Mouse (Mus musculus) forebrain, embryonic 14.5 days (tissue): Measurements from ENCODE around the gene Rtn4rl1. TPM values are rescaled to one million over a fixed set of nuclear protein-coding genes. Genes with fewer than 3 reads are reported as not detected.
A peak's percentile ranks its signal among the peaks of the same experiment; 100 is the strongest.

ENCODE experiments used
- ATAC-seq: fragments of 200-750 bp; cut with Nextera tagmentation; 2 replicates; pipeline ENCODE4 v1.8.0; 2017; ENCODE audit warnings: mild to moderate bottlenecking, moderate library complexity
- DNase-seq: peaks from one replicate; pipeline ENCODE4 v3.0.0-alpha.2; 2015; ENCODE audit warnings: low spot score
- H3K27ac ChIP-seq: fragments of 300-500 bp; sonication (generic); 2 replicates; pipeline ENCODE4 v1.5.1; 2014; ENCODE audit warnings: low read depth, mild to moderate bottlenecking, control low read depth, low read length, moderate library complexity
- H3K27me3 ChIP-seq: fragments of 300-500 bp; sonication (generic); replicated peaks from 2 replicates; pipeline ENCODE4 v1.6.1; 2014; ENCODE audit warnings: low read length, control low read depth, mixed read lengths; ENCODE audit not compliant: control insufficient read depth, insufficient read depth
- H3K36me3 ChIP-seq: fragments of 300-500 bp; sonication (generic); 2 replicates; pipeline ENCODE4 v1.6.1; 2014; ENCODE audit warnings: low read length, control low read depth; ENCODE audit not compliant: control insufficient read depth, insufficient read depth
- H3K4me1 ChIP-seq: fragments of 300-500 bp; sonication (generic); 2 replicates; pipeline ENCODE4 v1.6.1; 2014; ENCODE audit warnings: antibody characterized with exemption, low read length, control low read depth; ENCODE audit not compliant: control insufficient read depth, insufficient read depth
- H3K4me2 ChIP-seq: fragments of 300-500 bp; sonication (generic); 2 replicates; pipeline ENCODE4 v1.6.1; 2014; ENCODE audit warnings: mild to moderate bottlenecking, control low read depth, low read length
- H3K4me3 ChIP-seq: fragments of 300-500 bp; sonication (generic); 2 replicates; pipeline ENCODE4 v1.5.1; 2014; ENCODE audit warnings: low read depth, low read length, control low read depth
- H3K9ac ChIP-seq: fragments of 300-500 bp; sonication (generic); 2 replicates; pipeline ENCODE4 v1.6.1; 2014; ENCODE audit warnings: mild to moderate bottlenecking, low read length, control low read depth, moderate library complexity
- H3K9me3 ChIP-seq: fragments of 300-500 bp; sonication (generic); replicated peaks from 2 replicates; pipeline ENCODE4 v1.6.1; 2016; ENCODE audit warnings: low read length, control low read depth, mixed read lengths; ENCODE audit not compliant: control insufficient read depth
- WGBS: fragments of 180-500 bp; shearing (Covaris S2); extraction: QIAGEN DNeasy Blood & Tissue Kit; methylation state at CpG from one replicate; pipeline ENCODE4 v1.1.7; 2014; 5-methylcytosine and 5-hydroxymethylcytosine counted together
- polyA plus RNA-seq: library from polyadenylated mRNA; unstranded; fragments of >200 nt; fragmentation: Nextera tagmentation; extraction: Ambion mirVana; gene quantifications from 2 replicates; pipeline ENCODE4 v1.2.1, GENCODE M21; 2014

The Rtn4rl1 gene
- 5.0 and 7.4 TPM in 2 replicates for polyA plus RNA-seq

DNA sequence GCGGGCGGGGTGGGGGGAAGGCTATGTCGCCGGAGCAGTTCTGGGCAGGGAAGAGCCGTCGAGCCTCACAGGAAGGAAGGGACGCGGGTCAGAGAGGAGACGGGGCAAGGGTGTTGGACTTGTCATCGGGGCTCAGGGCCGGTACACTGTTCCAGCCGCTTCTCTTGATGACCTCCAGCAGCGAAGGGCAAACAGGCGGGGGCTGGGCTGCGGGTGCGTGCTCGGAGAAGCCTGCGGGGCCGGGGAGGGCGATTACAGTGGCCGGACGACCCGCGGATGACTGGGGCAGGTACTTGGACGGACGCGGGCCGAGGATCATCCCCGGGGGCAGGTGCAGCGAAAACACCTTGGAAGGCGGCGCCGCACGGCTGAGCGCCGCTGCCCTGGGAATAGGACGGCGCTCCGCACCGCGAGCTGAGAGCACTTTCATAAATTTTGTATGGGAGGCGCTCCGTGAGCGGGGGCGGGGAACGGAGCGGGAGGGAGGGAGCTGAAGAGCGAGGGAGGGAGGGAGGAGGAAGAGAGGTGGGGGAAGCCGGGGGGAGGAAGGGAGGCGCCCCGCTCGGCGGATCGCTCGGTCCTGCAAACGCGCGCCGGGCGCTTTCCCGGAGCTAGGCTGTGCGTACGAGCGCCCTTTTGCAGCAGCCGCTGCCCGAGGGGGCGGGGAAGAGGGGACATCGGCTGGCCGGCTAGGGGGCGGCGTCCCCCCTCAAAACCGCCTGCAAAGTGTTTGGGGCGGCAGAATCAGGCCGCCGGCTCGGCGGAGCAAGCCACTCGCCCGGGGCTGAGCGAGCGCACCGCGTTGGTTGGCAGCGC lies at the start of gene Rtn4rl1:
TSS of gene Rtn4rl1 (plus strand) at position 528 of the 816 bp plus-strand sequence.
- peak within 1 kb of the TSS; percentile 67 for H3K4me2 ChIP-seq
- H3K9me3 ChIP-seq, result no peaks in the 10 kb centered on the region
- peaks cover 26% of the 10 kb centered on the region for H3K4me1 ChIP-seq
- peaks cover 59% of the 10 kb centered on the region for H3K27me3 ChIP-seq
- no peak for ATAC-seq
- H3K9ac ChIP-seq, result peak within 1 kb of the TSS; percentile 59
- 0 out of 2 replicates have a peak within 1 kb of the TSS, but pooled peaks have one; percentile 14 for H3K27ac ChIP-seq
- DNase-seq, result peak; percentile 59
- peak within 1 kb of the TSS; percentile 44 for H3K4me3 ChIP-seq
- WGBS, result under 1% methylated on average over 70 of the region's 84 CpGs
- H3K36me3 ChIP-seq, result no peaks in the 10 kb centered on the region

GRCm38 (mm10) chr11:75145841-75146240 lies 47.7 kb upstream of the Rtn4rl1 start:
- peaks cover 38% of the 10 kb centered on the region for H3K36me3 ChIP-seq
- WGBS, result 91% methylated on average over 2 of the region's 2 CpGs

DNA sequence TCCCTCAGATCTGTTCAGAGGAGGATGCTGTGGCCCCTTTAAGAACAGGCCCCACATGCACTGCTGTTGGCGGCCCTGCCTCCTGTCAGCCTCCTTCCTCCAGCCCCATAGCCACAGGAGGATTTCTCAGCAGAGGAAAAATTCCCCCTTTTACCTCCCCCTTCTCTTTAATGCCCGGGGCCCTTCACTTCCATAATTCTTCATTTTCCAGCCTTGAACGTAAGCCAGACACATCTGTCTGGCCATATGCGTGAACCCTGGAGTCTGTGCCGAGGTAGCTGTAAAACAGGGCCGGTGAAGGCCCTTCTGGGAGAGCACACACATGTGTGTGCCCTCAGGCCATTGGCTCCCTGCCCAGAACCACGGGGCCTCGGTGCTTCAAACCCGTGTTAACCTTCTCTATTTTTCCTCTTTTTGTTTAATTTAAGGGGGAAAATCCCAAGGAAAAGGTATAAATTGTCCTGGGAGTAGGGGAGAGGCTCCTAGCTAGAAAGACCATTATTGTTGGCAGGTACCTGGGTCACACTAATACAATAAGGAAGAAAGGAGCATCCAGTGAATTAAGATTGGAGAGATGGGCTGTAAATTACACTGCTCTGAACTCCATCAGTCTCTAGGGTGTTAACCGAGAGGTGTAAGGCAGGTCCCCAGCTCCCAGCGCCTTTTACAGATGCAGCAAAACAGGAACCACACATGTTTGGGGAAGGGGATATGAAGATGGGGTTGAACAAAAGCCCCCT lies 46.3 kb upstream of the Rtn4rl1 start:
- H3K9ac ChIP-seq, result no peak overlapping the region
- H3K27me3 ChIP-seq, result no peaks in the 10 kb centered on the region
- H3K4me1 ChIP-seq, result peaks cover 7% of the 10 kb centered on the region; the same call in 1 of the 2 replicates
- peaks cover 41% of the 10 kb centered on the region for H3K36me3 ChIP-seq
- 28% methylated on average over 11 of the region's 11 CpGs for WGBS
- H3K27ac ChIP-seq, result peak overlapping the region; percentile 55
- H3K4me2 ChIP-seq, result no peak overlapping the region
- peak; percentile 62 for DNase-seq
- H3K4me3 ChIP-seq, result no peak overlapping the region
- ATAC-seq, result peak; percentile 75
- no peaks in the 10 kb centered on the region for H3K9me3 ChIP-seq

More at GRCm38 (mm10) chr11:75145841-75146240, 47.7 kb upstream of the Rtn4rl1 start:
- Histone ChIP-seq H3K27me3 (no peaks in the 10 kb centered on the region), H3K9me3 (no peaks in the 10 kb centered on the region), H3K4me2 (no peak overlapping the region), H3K4me3 (no peak overlapping the region), H3K27ac (no peak overlapping the region), H3K9ac (no peak overlapping the region), H3K4me1 (peaks cover 7% of the 10 kb centered on the region; the same call in 1 of the 2 replicates)
- ATAC-seq, result no peak
- no peak for DNase-seq

- H3K4me2 ChIP-seq, result no peak overlapping the region
- peaks cover 39% of the 10 kb centered on the region for H3K36me3 ChIP-seq
- H3K27ac ChIP-seq, result peak overlapping the region; percentile 22
- peaks cover 7% of the 10 kb centered on the region; the same call in 1 of the 2 replicates for H3K4me1 ChIP-seq
- H3K27me3 ChIP-seq, result no peaks in the 10 kb centered on the region
- ATAC-seq (peak; percentile 26; the same call in 1 of the 2 replicates), DNase-seq (no peak)
- 60% methylated on average over 3 of the region's 3 CpGs for WGBS
- H3K9ac ChIP-seq, result no peak overlapping the region
- no peaks in the 10 kb centered on the region for H3K9me3 ChIP-seq
- no peak overlapping the region for H3K4me3 ChIP-seq
Measured at GRCm38 (mm10) chr11:75147846-75148168, 45.8 kb upstream of the Rtn4rl1 start.

GRCm38 (mm10) chr11:75148332-75149035 lies 45.1 kb upstream of the Rtn4rl1 start:
- no peak for DNase-seq
- Histone ChIP-seq H3K9me3 (no peaks in the 10 kb centered on the region), H3K27me3 (no peaks in the 10 kb centered on the region), H3K27ac (no peak overlapping the region), H3K4me3 (no peak overlapping the region), H3K4me2 (no peak overlapping the region), H3K4me1 (peaks cover 7% of the 10 kb centered on the region; the same call in 1 of the 2 replicates), H3K36me3 (peaks cover 40% of the 10 kb centered on the region), H3K9ac (no peak overlapping the region)
- WGBS, result 86% methylated on average over 11 of the region's 11 CpGs
- ATAC-seq, result no peak

DNA sequence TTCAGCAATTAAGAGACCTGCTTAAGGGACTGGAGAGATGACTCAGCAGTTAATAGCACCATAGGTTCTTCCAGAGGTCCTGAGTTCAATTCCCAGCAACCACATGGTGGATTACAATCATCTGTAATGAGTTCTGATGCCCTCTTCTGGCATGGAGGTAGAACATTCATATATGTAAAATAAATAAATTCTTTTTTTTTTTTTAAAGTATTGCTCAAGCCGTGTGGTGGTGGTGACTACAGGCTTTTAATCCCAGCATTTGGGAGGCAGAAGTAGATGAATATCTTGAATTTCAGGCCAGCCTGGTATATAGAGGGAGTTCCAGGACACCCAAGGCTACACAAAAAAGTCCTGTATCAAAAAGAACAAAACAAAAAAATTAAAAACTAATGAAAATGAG lies 43.2 kb upstream of the Rtn4rl1 start:
- Histone ChIP-seq H3K36me3 (peaks cover 28% of the 10 kb centered on the region), H3K4me1 (peaks cover 7% of the 10 kb centered on the region; the same call in 1 of the 2 replicates), H3K4me2 (no peak overlapping the region), H3K27ac (no peak overlapping the region), H3K4me3 (no peak overlapping the region), H3K9ac (no peak overlapping the region), H3K27me3 (no peaks in the 10 kb centered on the region), H3K9me3 (no peaks in the 10 kb centered on the region)
- DNase-seq (no peak), ATAC-seq (no peak)
- whole genome bisulfite sequencing, result 83% methylated on average over 1 of the region's 1 CpGs

DNA sequence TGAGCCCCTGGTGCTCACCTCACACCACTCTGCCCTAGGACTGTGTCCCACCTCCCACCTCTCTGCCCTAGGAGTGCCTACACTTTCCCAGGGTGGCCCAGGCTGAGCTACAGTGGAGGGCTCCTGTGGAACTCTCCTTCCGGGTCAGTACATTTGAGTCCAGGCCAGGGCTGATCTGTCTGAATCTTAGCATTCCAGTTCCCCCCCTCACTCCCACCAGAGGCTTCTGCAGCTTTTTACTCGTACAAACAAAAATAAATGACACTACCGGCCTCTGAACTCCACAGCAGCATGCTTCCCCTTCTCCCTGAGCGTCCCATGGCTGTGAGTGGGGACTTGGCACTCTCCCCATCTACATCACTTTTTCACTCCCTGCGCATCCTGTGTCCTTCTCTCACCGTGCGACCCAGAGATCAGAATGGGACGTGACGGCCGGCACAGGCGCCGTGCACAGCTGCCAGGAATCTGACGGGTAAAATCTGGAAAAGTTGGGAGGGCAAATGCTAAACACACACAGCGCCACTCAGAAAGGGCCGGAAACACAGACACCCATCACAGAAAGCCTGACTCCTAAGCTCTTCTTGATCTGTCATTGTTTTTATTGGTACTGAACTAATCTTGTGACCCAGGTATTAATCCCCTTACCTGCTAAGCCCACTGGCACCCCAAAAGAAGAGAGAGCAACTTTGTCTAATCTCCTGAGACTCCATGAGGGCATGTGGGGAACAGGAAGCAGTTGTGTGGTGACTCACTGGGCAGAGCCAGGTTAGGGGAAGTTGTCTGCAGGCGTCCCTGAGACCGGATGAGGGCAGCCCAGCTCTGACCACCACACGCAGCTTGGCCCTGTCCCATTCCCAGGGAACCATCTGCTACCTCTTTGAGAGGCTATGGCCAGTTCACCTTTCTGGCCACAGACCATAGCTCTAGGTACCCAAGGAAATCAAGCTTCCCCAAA lies 40.7 kb upstream of the Rtn4rl1 start:
- Histone ChIP-seq H3K27me3 (no peaks in the 10 kb centered on the region), H3K27ac (0 out of 2 replicates have a peak overlapping the region, but pooled peaks have one; percentile 33)
- WGBS, result 89% methylated on average over 18 of the region's 18 CpGs

More for the DNA sequence above, 40.7 kb upstream of the Rtn4rl1 start:
- no peak for DNase-seq
- peaks cover 29% of the 10 kb centered on the region for H3K36me3 ChIP-seq
- H3K4me2 ChIP-seq, result no peak overlapping the region
- H3K9ac ChIP-seq, result no peak overlapping the region
- no peak overlapping the region for H3K4me3 ChIP-seq
- peaks cover under 1% of the 10 kb centered on the region; the same call in 1 of the 2 replicates for H3K4me1 ChIP-seq
- ATAC-seq, result no peak
- H3K9me3 ChIP-seq, result no peaks in the 10 kb centered on the region
